Mouse (Mus musculus): Measurements from ENCODE around the gene Gnaq. TPM values are rescaled to one million over a fixed set of nuclear protein-coding genes. Genes with fewer than 3 reads are reported as not detected.

The Gnaq gene
- polyA plus RNA-seq, 1 experiment: not detected

GRCm38 (mm10) chr19:16300413-16300812 lies 167.8 kb downstream of the Gnaq start:
- no peak for TF ChIP-seq GATA1 (IDR thresholded peaks at IDR 0.05; ENCODE audit: low read length)

GRCm38 (mm10) chr19:16301336-16301735 lies 168.7 kb downstream of the Gnaq start:
- no peak for TF ChIP-seq GATA1 (IDR thresholded peaks at IDR 0.05; ENCODE audit: low read length)

DNA sequence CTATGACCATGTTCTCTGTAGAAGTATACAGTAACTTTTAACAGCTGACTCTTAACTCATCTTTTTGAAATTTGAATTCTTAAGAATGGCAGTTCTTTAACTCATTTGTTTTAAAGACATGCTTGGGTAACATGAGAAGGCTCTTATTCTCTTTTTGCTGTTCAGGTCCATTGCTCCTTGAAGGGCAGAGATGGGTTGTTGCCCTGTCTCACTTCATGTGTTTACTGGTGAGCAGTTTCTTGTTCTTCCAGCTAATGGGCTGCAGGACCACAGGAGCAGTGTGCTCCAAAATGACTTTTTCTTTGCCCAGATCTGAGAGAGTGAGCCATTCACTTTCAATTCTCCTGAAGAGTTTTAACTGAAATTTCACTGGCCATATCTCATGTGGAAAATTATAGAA lies 176.4 kb downstream of the Gnaq start:
- TF ChIP-seq GATA1 (IDR thresholded peaks at IDR 0.05; ENCODE audit: low read length): no peak

DNA sequence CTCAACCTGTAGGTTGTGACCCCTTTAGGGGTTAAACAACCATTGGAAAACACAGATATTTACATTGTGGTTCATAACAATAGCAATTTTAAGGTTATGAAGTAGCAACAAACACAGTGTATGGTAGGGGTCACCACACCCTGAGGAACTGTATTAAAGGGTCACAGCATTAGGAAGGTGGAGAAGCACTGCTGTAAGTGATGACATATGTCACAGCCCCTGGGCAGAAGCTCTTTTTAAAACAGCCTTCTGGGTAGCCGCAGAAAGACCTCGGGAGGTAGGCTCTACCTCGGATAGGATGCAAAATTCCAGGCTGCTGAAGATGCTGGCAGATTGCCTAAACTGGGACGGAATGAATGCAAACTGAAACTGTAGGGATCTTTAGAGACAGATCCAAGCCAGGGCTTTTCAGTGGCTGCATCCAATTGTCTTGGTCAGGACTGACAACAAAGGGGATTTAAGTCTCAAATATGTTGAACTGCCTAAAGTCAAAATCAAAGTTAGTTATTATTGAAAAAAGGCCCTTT lies 181.7 kb downstream of the Gnaq start:
- no peak for TF ChIP-seq GATA1 (IDR thresholded peaks at IDR 0.05; ENCODE audit: low read length)

GRCm38 (mm10) chr19:16315525-16315924 lies 182.9 kb downstream of the Gnaq start:
- no peak for TF ChIP-seq GATA1 (IDR thresholded peaks at IDR 0.05; ENCODE audit: low read length)

GRCm38 (mm10) chr19:16318128-16318811 lies 185.6 kb downstream of the Gnaq start:
- TF ChIP-seq GATA1 (IDR thresholded peaks at IDR 0.05; ENCODE audit: low read length): no peak

DNA sequence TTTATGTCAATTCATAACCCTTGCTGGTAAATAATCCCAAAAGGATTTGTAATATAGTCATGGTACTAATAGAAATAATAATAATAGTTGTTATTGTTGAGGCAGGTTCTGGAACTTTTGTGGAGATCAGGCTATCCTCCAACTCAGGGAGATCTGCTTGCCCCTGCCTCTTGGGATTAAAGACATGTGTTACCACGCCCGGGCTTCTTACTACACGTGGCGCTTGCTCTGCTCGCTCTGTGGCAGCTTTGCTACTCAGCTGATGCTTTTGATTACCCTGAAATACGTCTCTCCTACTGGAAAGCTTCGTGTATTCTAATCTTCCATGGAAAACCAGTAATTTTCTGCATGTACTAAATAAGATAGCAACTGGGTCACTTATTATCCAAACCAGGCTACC lies 187.4 kb downstream of the Gnaq start:
- no peak for TF ChIP-seq GATA1 (IDR thresholded peaks at IDR 0.05; ENCODE audit: low read length)

DNA sequence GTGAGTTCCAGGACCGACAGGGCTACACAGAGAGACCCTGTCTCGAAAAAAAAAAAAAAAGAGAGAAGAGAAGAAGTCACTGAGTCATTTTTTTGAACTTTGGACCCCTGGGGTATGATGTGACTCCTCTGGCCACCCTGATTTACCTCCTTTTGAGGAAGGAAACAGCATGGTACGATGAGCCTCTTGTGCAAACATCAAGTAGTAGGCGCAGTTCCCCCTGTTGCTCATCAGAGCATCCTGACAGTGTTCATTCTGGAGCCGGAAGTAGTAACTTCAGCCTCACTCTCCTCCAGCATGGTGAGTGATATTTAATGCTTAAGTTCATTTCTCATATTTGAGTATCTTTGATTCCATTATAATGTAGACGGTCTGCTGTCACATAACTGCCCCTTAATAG lies 190.4 kb downstream of the Gnaq start:
- no peak for TF ChIP-seq GATA1 (IDR thresholded peaks at IDR 0.05; ENCODE audit: low read length)

DNA sequence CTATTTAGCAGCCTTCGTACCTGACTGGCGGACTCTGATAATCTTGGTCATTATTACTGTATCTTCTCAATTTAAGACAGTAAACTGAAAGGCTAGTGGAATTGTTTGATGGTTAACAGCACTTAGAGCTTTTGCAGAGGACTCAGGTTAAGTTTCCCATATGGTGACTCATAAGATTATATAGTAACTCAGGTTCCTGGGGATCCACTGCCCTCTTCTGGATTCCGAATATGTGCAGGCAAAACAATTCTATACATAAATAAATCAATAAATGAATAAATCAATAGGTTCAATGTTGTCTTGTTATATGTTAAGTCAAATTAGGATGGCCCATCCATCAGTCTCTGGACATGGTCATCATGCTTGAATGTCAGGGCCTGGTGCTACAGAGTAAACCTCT lies 191.6 kb downstream of the Gnaq start:
- TF ChIP-seq GATA1 (IDR thresholded peaks at IDR 0.05; ENCODE audit: low read length): no peak

DNA sequence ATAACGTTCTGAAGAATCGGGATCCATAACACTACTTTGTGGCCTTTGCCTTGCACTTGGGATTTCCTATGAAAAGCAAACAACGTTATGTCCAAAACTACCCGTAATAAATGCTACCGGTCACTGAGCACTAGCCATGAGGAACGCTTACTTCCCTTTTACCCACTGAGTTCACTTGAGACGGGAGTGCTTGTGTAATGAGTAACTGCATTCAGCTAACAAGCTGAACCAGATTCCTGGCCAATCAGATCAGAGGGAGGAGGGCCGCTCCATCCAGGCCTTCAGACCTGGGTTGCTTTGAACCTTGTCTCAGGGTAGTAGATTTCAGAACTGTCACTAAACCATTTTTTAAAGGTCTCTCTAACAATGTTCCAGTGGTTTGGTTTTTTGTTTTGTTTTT lies 193.3 kb downstream of the Gnaq start:
- no peak for TF ChIP-seq GATA1 (IDR thresholded peaks at IDR 0.05; ENCODE audit: low read length)

GRCm38 (mm10) chr19:16327401-16328073 lies 194.9 kb downstream of the Gnaq start:
- no peak for TF ChIP-seq GATA1 (IDR thresholded peaks at IDR 0.05; ENCODE audit: low read length)

GRCm38 (mm10) chr19:16328074-16328850 lies 195.6 kb downstream of the Gnaq start:
- no peak for TF ChIP-seq GATA1 (IDR thresholded peaks at IDR 0.05; ENCODE audit: low read length)

- TF ChIP-seq GATA1 (IDR thresholded peaks at IDR 0.05; ENCODE audit: low read length): no peak
Observed at GRCm38 (mm10) chr19:16329056-16329455, 196.4 kb downstream of the Gnaq start.

DNA sequence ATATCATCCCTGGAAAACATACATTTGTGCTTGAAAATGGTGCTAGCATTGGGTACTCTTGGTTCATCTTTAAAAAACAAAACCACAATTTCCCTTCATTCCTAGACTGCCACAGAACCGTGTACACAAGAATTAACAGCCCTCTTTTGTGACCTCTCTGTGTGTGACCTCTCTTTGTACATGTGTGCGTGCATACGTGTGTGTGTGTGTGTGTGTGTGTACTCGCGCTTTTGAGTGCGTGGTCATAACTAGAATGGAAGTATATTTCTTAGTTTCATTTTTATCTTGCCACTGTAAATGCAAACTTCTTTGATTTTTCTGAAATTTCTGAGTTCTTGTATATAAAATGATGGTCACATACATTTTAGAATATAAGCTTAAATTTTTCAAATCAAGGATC lies 197.0 kb downstream of the Gnaq start:
- no peak for TF ChIP-seq GATA1 (IDR thresholded peaks at IDR 0.05; ENCODE audit: low read length)

DNA sequence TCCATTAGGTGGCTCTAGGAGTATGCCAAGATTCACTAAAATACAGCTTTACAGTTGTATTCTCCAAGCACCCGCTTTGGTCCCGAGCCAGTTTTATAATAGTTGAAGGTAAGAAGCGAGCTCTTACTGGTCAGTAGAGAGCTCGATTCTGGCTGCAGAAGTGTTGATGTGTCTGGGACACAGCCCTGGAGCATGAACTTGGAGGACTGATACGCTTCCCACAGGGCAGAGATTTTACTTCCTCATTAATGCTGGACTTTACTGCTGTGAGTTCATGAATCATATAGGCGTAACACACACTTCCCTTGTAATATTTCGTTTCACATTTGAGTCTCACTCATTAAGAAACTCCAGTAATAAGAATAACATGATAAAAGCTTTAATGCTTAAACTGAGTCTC lies 197.5 kb downstream of the Gnaq start:
- TF ChIP-seq GATA1 (IDR thresholded peaks at IDR 0.05; ENCODE audit: low read length): no peak

DNA sequence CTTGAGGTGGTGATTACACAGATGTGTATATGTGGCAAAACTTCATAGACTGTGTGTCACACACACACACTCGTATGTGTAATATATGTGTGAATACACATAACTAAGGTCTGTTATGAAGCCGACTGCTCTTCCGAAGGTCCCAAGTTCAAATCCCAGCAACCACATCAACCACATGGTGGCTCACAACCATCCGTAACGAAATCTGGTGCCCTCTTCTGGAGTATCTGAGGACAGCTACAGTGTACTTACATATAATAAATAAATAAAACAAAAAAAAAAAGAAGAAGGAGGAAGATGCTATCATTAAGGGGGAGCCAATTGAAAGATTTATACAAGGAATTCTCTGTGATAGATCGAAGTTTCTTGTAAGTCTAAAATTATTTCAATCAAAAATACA lies 198.4 kb downstream of the Gnaq start:
- no peak for TF ChIP-seq GATA1 (IDR thresholded peaks at IDR 0.05; ENCODE audit: low read length)
